7 mouse cellular contexts compared by ENCODE assay signal in genomic region chr11:102184253-102184645, GRCm38 (mm10). TPM values are rescaled to one million over a fixed set of nuclear protein-coding genes. Genes with fewer than 3 reads are reported as not detected.
A peak's percentile ranks its signal among the peaks of the same experiment; 100 is the strongest.
DNase-seq lines count a peak whose midpoint lies in the region; ATAC-seq and TF ChIP-seq lines count a peak whose summit lies in the region.

No protein-coding gene starts in this region.

- TF ChIP-seq EP300 in lung, postnatal 0 days (IDR thresholded peaks at IDR 0.05), result no peak

- ATAC-seq in lung, postnatal 0 days, result no peak
- ATAC-seq in embryonic facial prominence, embryonic 14.5 days (ENCODE audit: low read depth), result no peak

- no peaks in the 10 kb centered on the region for H3K27me3 ChIP-seq in lung, postnatal 0 days (replicated peaks; ENCODE audit: insufficient read depth, low read length)
- H3K27me3 ChIP-seq in embryonic facial prominence, embryonic 14.5 days (replicated peaks; ENCODE audit: control insufficient read depth, insufficient read depth, low read length), result no peaks in the 10 kb centered on the region
- no peaks in the 10 kb centered on the region for H3K27me3 ChIP-seq in limb, embryonic 10.5 days (ENCODE audit: low read depth, poor library complexity, severe bottlenecking)
- no peaks in the 10 kb centered on the region for H3K27me3 ChIP-seq in small intestine, adult 2 months (ENCODE audit: control insufficient read depth, insufficient read depth, low read length)

- H3K36me3 ChIP-seq in lung, postnatal 0 days (ENCODE audit: insufficient read depth, low read length), result no peaks in the 10 kb centered on the region
- peaks cover 34% of the 10 kb centered on the region for H3K36me3 ChIP-seq in embryonic facial prominence, embryonic 14.5 days (ENCODE audit: control insufficient read depth, insufficient read depth, low read length)
- H3K36me3 ChIP-seq in limb, embryonic 10.5 days, result peaks cover 41% of the 10 kb centered on the region
- peaks cover 16% of the 10 kb centered on the region for H3K36me3 ChIP-seq in small intestine, adult 2 months (ENCODE audit: control insufficient read depth, insufficient read depth, low read length)

- H3K4me1 ChIP-seq in lung, postnatal 0 days (ENCODE audit: insufficient read depth, low read depth, low read length), result no peaks in the 10 kb centered on the region
- peaks cover 13% of the 10 kb centered on the region for H3K4me1 ChIP-seq in embryonic facial prominence, embryonic 14.5 days (ENCODE audit: control insufficient read depth, insufficient read depth, low read length)
- peaks cover 22% of the 10 kb centered on the region for H3K4me1 ChIP-seq in limb, embryonic 10.5 days
- peaks cover 5% of the 10 kb centered on the region; the same call in 1 of the 2 replicates for H3K4me1 ChIP-seq in small intestine, adult 2 months (ENCODE audit: control insufficient read depth, insufficient read depth, insufficient read length, low read length)

- H3K4me2 ChIP-seq in lung, postnatal 0 days (replicated peaks; ENCODE audit: low read depth, low read length), result peak overlapping the region; percentile 84
- H3K4me2 ChIP-seq in embryonic facial prominence, embryonic 14.5 days (ENCODE audit: low read depth, low read length), result peak overlapping the region; percentile 78

- DNase-seq in lung, postnatal 0 days (ENCODE audit: low spot score), result peak; percentile 26
- no peak for DNase-seq in lung, postnatal 10 days
- no peak for DNase-seq in embryonic facial prominence, embryonic 14.5 days (ENCODE audit: low spot score)
- DNase-seq in limb, embryonic 10.5 days (ENCODE audit: low spot score), result no peak
- no peak for DNase-seq in spleen, postnatal 36 days (ENCODE audit: low spot score in 2 of 2)
- no peak for DNase-seq in thymus, adult 18-20 months

- under 1% methylated on average over 7 of the region's 7 CpGs for WGBS in lung, postnatal 0 days
- 4% methylated on average over 7 of the region's 7 CpGs for WGBS in embryonic facial prominence, embryonic 14.5 days
- 9% methylated on average over 7 of the region's 7 CpGs for WGBS in limb, embryonic 10.5 days
- WGBS in small intestine, adult 2 months, result 3% methylated on average over 7 of the region's 7 CpGs

- peak overlapping the region; percentile 91 for H3K27ac ChIP-seq in lung, postnatal 0 days (ENCODE audit: low read length)
- peak overlapping the region; percentile 95 for H3K27ac ChIP-seq in embryonic facial prominence, embryonic 14.5 days (replicated peaks; ENCODE audit: low read depth, low read length)
- peak overlapping the region; percentile 97 for H3K27ac ChIP-seq in limb, embryonic 10.5 days
- H3K27ac ChIP-seq in small intestine, adult 2 months (ENCODE audit: insufficient read depth, low read depth, low read length), result peak overlapping the region; percentile 94; the same call in 1 of the 2 replicates

- TF ChIP-seq CTCF in lung, postnatal 0 days (IDR thresholded peaks at IDR 0.05), result no peak
- TF ChIP-seq CTCF in small intestine, adult 2 months (IDR thresholded peaks at IDR 0.05; ENCODE audit: extremely low read depth, insufficient read length, insufficient replicate concordance, low read depth, low read length), result no peak

- no peak for TF ChIP-seq POLR2A in small intestine, adult 2 months (IDR thresholded peaks at IDR 0.05; ENCODE audit: low read depth, low read length)

- peak overlapping the region; percentile 84 for H3K4me3 ChIP-seq in lung, postnatal 0 days (ENCODE audit: low read depth, low read length)
- H3K4me3 ChIP-seq in embryonic facial prominence, embryonic 14.5 days (ENCODE audit: low read depth, low read length), result peak overlapping the region; percentile 93
- H3K4me3 ChIP-seq in limb, embryonic 10.5 days, result peak overlapping the region; percentile 75
- H3K4me3 ChIP-seq in small intestine, adult 2 months (ENCODE audit: low read depth, low read length), result peak overlapping the region; percentile 98

- peak overlapping the region; percentile 87 for H3K9ac ChIP-seq in lung, postnatal 0 days (replicated peaks; ENCODE audit: low read depth)
- peak overlapping the region; percentile 95 for H3K9ac ChIP-seq in embryonic facial prominence, embryonic 14.5 days (ENCODE audit: low read depth, low read length)

- no peaks in the 10 kb centered on the region for H3K9me3 ChIP-seq in lung, postnatal 0 days (ENCODE audit: low read length)
- H3K9me3 ChIP-seq in embryonic facial prominence, embryonic 14.5 days (ENCODE audit: control insufficient read depth, low read length), result no peaks in the 10 kb centered on the region
- no peaks in the 10 kb centered on the region for H3K9me3 ChIP-seq in limb, embryonic 10.5 days (replicated peaks)

RNA-seq across cellular contexts. Expression of gene Lsm12, which starts 0.8 kb away (rescaled TPM):
- 74.7 and 79.9 TPM in 2 replicates for polyA plus RNA-seq in lung, postnatal 0 days (2015; fragmentation: Nextera tagmentation; extraction: Ambion mirVana)
- polyA plus RNA-seq in embryonic facial prominence, embryonic 14.5 days (2014; fragmentation: Nextera tagmentation; extraction: Ambion mirVana), result 92.9 and 98.4 TPM in 2 replicates
- polyA plus RNA-seq in limb, embryonic 10.5 days (2016; fragmentation: Nextera tagmentation; extraction: Ambion mirVana), result 125 and 146 TPM in 2 replicates
- polyA plus RNA-seq in small intestine, adult 2 months (2012; rRNA removed), result 8.3 and 18.7 TPM in 2 replicates

RNA-seq across cellular contexts. Expression of gene G6pc3, which starts 5.2 kb away (rescaled TPM):
- polyA plus RNA-seq in lung, postnatal 0 days (2015; fragmentation: Nextera tagmentation; extraction: Ambion mirVana), result 15.8 and 16.7 TPM in 2 replicates
- 27.9 and 29.3 TPM in 2 replicates for polyA plus RNA-seq in embryonic facial prominence, embryonic 14.5 days (2014; fragmentation: Nextera tagmentation; extraction: Ambion mirVana)
- 41.4 and 41.6 TPM in 2 replicates for polyA plus RNA-seq in limb, embryonic 10.5 days (2016; fragmentation: Nextera tagmentation; extraction: Ambion mirVana)
- 41.0 and 53.8 TPM in 2 replicates for polyA plus RNA-seq in small intestine, adult 2 months (2012; rRNA removed)

RNA-seq across cellular contexts. Expression of gene Tmem101, which starts 28.0 kb away (rescaled TPM):
- 17.6 and 18.9 TPM in 2 replicates for polyA plus RNA-seq in lung, postnatal 0 days (2015; fragmentation: Nextera tagmentation; extraction: Ambion mirVana)
- 30.0 and 31.1 TPM in 2 replicates for polyA plus RNA-seq in embryonic facial prominence, embryonic 14.5 days (2014; fragmentation: Nextera tagmentation; extraction: Ambion mirVana)
- polyA plus RNA-seq in limb, embryonic 10.5 days (2016; fragmentation: Nextera tagmentation; extraction: Ambion mirVana), result 34.0 and 39.6 TPM in 2 replicates
- 8.3 and 13.0 TPM in 2 replicates for polyA plus RNA-seq in small intestine, adult 2 months (2012; rRNA removed)

RNA-seq across cellular contexts. Expression of gene Nags, which starts 38.9 kb away (rescaled TPM):
- polyA plus RNA-seq in lung, postnatal 0 days (2015; fragmentation: Nextera tagmentation; extraction: Ambion mirVana), result 0.91 and 1.4 TPM in 2 replicates
- polyA plus RNA-seq in embryonic facial prominence, embryonic 14.5 days (2014; fragmentation: Nextera tagmentation; extraction: Ambion mirVana), result 0.28 and 0.49 TPM in 2 replicates
- 0.09 and 0.20 TPM in 2 replicates for polyA plus RNA-seq in limb, embryonic 10.5 days (2016; fragmentation: Nextera tagmentation; extraction: Ambion mirVana)
- 44.2 and 87.7 TPM in 2 replicates for polyA plus RNA-seq in small intestine, adult 2 months (2012; rRNA removed)

RNA-seq across cellular contexts. Expression of gene Hdac5, which starts 45.7 kb away (rescaled TPM):
- 65.6 and 79.0 TPM in 2 replicates for polyA plus RNA-seq in lung, postnatal 0 days (2015; fragmentation: Nextera tagmentation; extraction: Ambion mirVana)
- polyA plus RNA-seq in embryonic facial prominence, embryonic 14.5 days (2014; fragmentation: Nextera tagmentation; extraction: Ambion mirVana), result 44.0 and 47.2 TPM in 2 replicates
- 36.4 and 50.2 TPM in 2 replicates for polyA plus RNA-seq in limb, embryonic 10.5 days (2016; fragmentation: Nextera tagmentation; extraction: Ambion mirVana)
- polyA plus RNA-seq in small intestine, adult 2 months (2012; rRNA removed), result 82.5 and 102 TPM in 2 replicates
